Mouse (Mus musculus): Measurements from ENCODE around the gene Tmem140. TPM values are rescaled to one million over a fixed set of nuclear protein-coding genes. Genes with fewer than 3 reads are reported as not detected.

The Tmem140 gene
- polyA plus RNA-seq, 1 experiment from 2014 or later: 1.6 TPM

- no peaks in the 10 kb centered on the region for H3K27me3 ChIP-seq (ENCODE audit: control insufficient read depth, insufficient read depth, low read length)
- H3K4me3 ChIP-seq (ENCODE audit: low read depth, low read length): no peak overlapping the region
- WGBS: 68% methylated on average over 8 of the region's 8 CpGs
- H3K4me2 ChIP-seq (ENCODE audit: low read depth, severe bottlenecking): no peak overlapping the region
- DNase-seq (ENCODE audit: low spot score): no peak
- no peaks in the 10 kb centered on the region for H3K36me3 ChIP-seq (ENCODE audit: control insufficient read depth, insufficient read depth, low read length)
- H3K9me3 ChIP-seq (ENCODE audit: control insufficient read depth, low read length): no peaks in the 10 kb centered on the region
- no peaks in the 10 kb centered on the region; the same call in 1 of the 2 replicates for H3K4me1 ChIP-seq (ENCODE audit: control insufficient read depth, insufficient read depth, low read length)
- no peak overlapping the region for H3K9ac ChIP-seq (ENCODE audit: low read length)
- no peak for ATAC-seq (ENCODE audit: insufficient number of reproducible peaks, low FRiP score, low TSS enrichment, low read depth)
- no peak overlapping the region for H3K27ac ChIP-seq (replicated peaks; ENCODE audit: low read depth, low read length)
Measured at GRCm38 (mm10) chr6:34866786-34867185, 3.8 kb downstream of the Tmem140 start.

DNA sequence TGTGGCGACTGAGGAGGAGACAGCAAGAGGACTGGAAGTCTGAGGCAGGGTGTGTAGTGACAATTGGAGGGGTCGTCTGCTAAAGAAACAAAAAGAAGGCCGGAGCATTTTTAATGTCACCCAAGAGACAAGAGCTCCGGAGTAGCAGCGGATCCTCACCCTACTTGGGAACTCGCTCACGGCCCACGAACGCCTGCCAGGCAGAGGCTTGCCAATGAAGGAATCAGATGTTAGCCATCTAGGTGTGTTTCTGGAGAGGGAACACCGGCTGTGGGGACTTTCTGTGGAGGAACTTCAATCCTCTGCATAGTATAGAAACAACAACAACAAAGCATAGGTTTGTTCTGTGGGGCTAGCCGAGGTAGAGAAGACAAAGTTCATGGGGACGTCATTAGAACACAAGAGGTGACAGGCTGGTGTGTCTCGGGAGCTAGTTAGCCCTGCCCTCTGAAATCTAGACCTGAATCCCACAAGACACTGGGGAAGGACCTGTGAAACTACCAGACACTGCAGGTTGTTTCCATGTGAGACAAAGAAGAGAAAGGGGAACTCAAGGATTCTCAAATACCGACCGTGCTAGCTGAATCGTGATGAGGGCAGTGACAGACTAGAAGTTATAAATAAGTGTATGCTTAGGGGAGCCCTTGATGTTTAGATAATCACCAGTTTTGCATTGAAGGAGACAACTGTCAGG lies 4.5 kb downstream of the Tmem140 start:
- no peak overlapping the region for H3K27ac ChIP-seq (replicated peaks; ENCODE audit: low read depth, low read length)
- H3K4me3 ChIP-seq (ENCODE audit: low read depth, low read length): no peak overlapping the region
- no peak overlapping the region for H3K9ac ChIP-seq (ENCODE audit: low read length)
- H3K4me2 ChIP-seq (ENCODE audit: low read depth, severe bottlenecking): no peak overlapping the region
- H3K4me1 ChIP-seq (ENCODE audit: control insufficient read depth, insufficient read depth, low read length): no peaks in the 10 kb centered on the region; the same call in 1 of the 2 replicates
- ATAC-seq (ENCODE audit: insufficient number of reproducible peaks, low FRiP score, low TSS enrichment, low read depth) (no peak), DNase-seq (ENCODE audit: low spot score) (peak; percentile 17)
- H3K36me3 ChIP-seq (ENCODE audit: control insufficient read depth, insufficient read depth, low read length): no peaks in the 10 kb centered on the region
- WGBS: 89% methylated on average over 16 of the region's 16 CpGs
- no peaks in the 10 kb centered on the region for H3K9me3 ChIP-seq (ENCODE audit: control insufficient read depth, low read length)
- H3K27me3 ChIP-seq (ENCODE audit: control insufficient read depth, insufficient read depth, low read length): no peaks in the 10 kb centered on the region

GRCm38 (mm10) chr6:34867995-34868350 lies 5.0 kb downstream of the Tmem140 start:
- H3K9me3 ChIP-seq (ENCODE audit: control insufficient read depth, low read length): no peaks in the 10 kb centered on the region
- H3K9ac ChIP-seq (ENCODE audit: low read length): no peak overlapping the region
- H3K4me2 ChIP-seq (ENCODE audit: low read depth, severe bottlenecking): no peak overlapping the region
- H3K27ac ChIP-seq (replicated peaks; ENCODE audit: low read depth, low read length): no peak overlapping the region
- WGBS: 79% methylated on average over 10 of the region's 10 CpGs
- no peaks in the 10 kb centered on the region for H3K36me3 ChIP-seq (ENCODE audit: control insufficient read depth, insufficient read depth, low read length)
- DNase-seq (ENCODE audit: low spot score) (no peak), ATAC-seq (ENCODE audit: insufficient number of reproducible peaks, low FRiP score, low TSS enrichment, low read depth) (no peak)
- H3K4me1 ChIP-seq (ENCODE audit: control insufficient read depth, insufficient read depth, low read length): no peaks in the 10 kb centered on the region; the same call in 1 of the 2 replicates
- H3K27me3 ChIP-seq (ENCODE audit: control insufficient read depth, insufficient read depth, low read length): no peaks in the 10 kb centered on the region
- no peak overlapping the region for H3K4me3 ChIP-seq (ENCODE audit: low read depth, low read length)

DNA sequence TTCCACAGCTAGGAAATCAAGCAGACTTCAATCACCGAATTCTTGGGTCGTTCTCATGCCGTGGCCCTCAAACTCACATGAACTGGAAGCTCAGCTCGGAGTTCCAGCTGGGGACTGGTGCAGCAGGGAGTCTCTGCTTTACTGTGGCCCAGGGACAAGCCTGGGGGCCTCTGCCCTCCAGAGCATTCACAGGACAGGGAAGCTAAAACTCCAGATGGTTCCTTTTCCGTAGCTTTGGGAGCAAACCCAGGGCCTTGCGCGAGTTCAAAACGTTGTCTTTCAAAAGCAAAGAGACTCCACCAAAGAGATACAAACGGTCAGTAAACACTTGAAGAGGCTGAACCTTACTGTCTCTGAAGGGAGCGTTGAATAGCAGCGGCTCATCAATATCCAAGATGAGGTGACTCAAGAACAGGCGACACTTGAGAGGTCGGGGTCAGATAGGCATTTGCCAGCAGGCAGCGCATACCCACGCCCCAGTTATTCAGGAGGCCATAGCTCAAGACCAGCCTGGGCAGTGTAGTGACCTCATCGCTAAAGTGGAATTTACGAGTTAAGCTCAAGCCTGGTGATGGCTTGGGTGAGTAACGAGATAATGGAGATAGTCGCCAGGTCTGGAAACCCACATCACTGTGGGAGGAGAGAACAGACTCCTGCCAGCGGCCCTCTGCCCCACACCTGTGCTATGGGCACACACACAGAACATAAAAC lies 5.7 kb downstream of the Tmem140 start:
- H3K27ac ChIP-seq (replicated peaks; ENCODE audit: low read depth, low read length): no peak overlapping the region
- H3K27me3 ChIP-seq (ENCODE audit: control insufficient read depth, insufficient read depth, low read length): no peaks in the 10 kb centered on the region
- H3K9me3 ChIP-seq (ENCODE audit: control insufficient read depth, low read length): no peaks in the 10 kb centered on the region
- WGBS: 77% methylated on average over 20 of the region's 20 CpGs
- DNase-seq (ENCODE audit: low spot score) (no peak), ATAC-seq (ENCODE audit: insufficient number of reproducible peaks, low FRiP score, low TSS enrichment, low read depth) (no peak)
- H3K4me3 ChIP-seq (ENCODE audit: low read depth, low read length): no peak overlapping the region
- H3K9ac ChIP-seq (ENCODE audit: low read length): no peak overlapping the region
- no peak overlapping the region for H3K4me2 ChIP-seq (ENCODE audit: low read depth, severe bottlenecking)
- no peaks in the 10 kb centered on the region; the same call in 1 of the 2 replicates for H3K36me3 ChIP-seq (ENCODE audit: control insufficient read depth, insufficient read depth, low read length)
- H3K4me1 ChIP-seq (ENCODE audit: control insufficient read depth, insufficient read depth, low read length): no peaks in the 10 kb centered on the region

- H3K4me2 ChIP-seq (ENCODE audit: low read depth, severe bottlenecking): no peak overlapping the region
- H3K9me3 ChIP-seq (ENCODE audit: control insufficient read depth, low read length): no peaks in the 10 kb centered on the region
- no peaks in the 10 kb centered on the region for H3K27me3 ChIP-seq (ENCODE audit: control insufficient read depth, insufficient read depth, low read length)
- DNase-seq (ENCODE audit: low spot score) (no peak), ATAC-seq (ENCODE audit: insufficient number of reproducible peaks, low FRiP score, low TSS enrichment, low read depth) (no peak)
- 78% methylated on average over 13 of the region's 13 CpGs for WGBS
- no peaks in the 10 kb centered on the region; the same call in 1 of the 2 replicates for H3K36me3 ChIP-seq (ENCODE audit: control insufficient read depth, insufficient read depth, low read length)
- no peak overlapping the region for H3K4me3 ChIP-seq (ENCODE audit: low read depth, low read length)
- H3K9ac ChIP-seq (ENCODE audit: low read length): no peak overlapping the region
- H3K4me1 ChIP-seq (ENCODE audit: control insufficient read depth, insufficient read depth, low read length): no peaks in the 10 kb centered on the region
- no peak overlapping the region for H3K27ac ChIP-seq (replicated peaks; ENCODE audit: low read depth, low read length)
Measured at GRCm38 (mm10) chr6:34869225-34869915, 6.4 kb downstream of the Tmem140 start.

GRCm38 (mm10) chr6:34870136-34870535 lies 7.2 kb downstream of the Tmem140 start:
- no peak for DNase-seq (ENCODE audit: low spot score)
- Histone ChIP-seq H3K9me3 (ENCODE audit: control insufficient read depth, low read length) (no peaks in the 10 kb centered on the region), H3K4me2 (ENCODE audit: low read depth, severe bottlenecking) (no peak overlapping the region), H3K9ac (ENCODE audit: low read length) (no peak overlapping the region), H3K27ac (replicated peaks; ENCODE audit: low read depth, low read length) (no peak overlapping the region), H3K4me1 (ENCODE audit: control insufficient read depth, insufficient read depth, low read length) (no peaks in the 10 kb centered on the region), H3K4me3 (ENCODE audit: low read depth, low read length) (no peak overlapping the region), H3K36me3 (ENCODE audit: control insufficient read depth, insufficient read depth, low read length) (no peaks in the 10 kb centered on the region; the same call in 1 of the 2 replicates), H3K27me3 (ENCODE audit: control insufficient read depth, insufficient read depth, low read length) (no peaks in the 10 kb centered on the region)
- no peak for ATAC-seq (ENCODE audit: insufficient number of reproducible peaks, low FRiP score, low TSS enrichment, low read depth)
- WGBS: 85% methylated on average over 5 of the region's 5 CpGs

GRCm38 (mm10) chr6:34870724-34871123 lies 7.8 kb downstream of the Tmem140 start:
- Histone ChIP-seq H3K9me3 (ENCODE audit: control insufficient read depth, low read length) (no peaks in the 10 kb centered on the region), H3K4me2 (ENCODE audit: low read depth, severe bottlenecking) (no peak overlapping the region), H3K27me3 (ENCODE audit: control insufficient read depth, insufficient read depth, low read length) (no peaks in the 10 kb centered on the region), H3K4me1 (ENCODE audit: control insufficient read depth, insufficient read depth, low read length) (no peaks in the 10 kb centered on the region), H3K4me3 (ENCODE audit: low read depth, low read length) (no peak overlapping the region), H3K36me3 (ENCODE audit: control insufficient read depth, insufficient read depth, low read length) (no peaks in the 10 kb centered on the region; the same call in 1 of the 2 replicates), H3K9ac (ENCODE audit: low read length) (no peak overlapping the region), H3K27ac (replicated peaks; ENCODE audit: low read depth, low read length) (no peak overlapping the region)
- no peak for ATAC-seq (ENCODE audit: insufficient number of reproducible peaks, low FRiP score, low TSS enrichment, low read depth)
- 89% methylated on average over 5 of the region's 5 CpGs for WGBS
- no peak for DNase-seq (ENCODE audit: low spot score)

DNA sequence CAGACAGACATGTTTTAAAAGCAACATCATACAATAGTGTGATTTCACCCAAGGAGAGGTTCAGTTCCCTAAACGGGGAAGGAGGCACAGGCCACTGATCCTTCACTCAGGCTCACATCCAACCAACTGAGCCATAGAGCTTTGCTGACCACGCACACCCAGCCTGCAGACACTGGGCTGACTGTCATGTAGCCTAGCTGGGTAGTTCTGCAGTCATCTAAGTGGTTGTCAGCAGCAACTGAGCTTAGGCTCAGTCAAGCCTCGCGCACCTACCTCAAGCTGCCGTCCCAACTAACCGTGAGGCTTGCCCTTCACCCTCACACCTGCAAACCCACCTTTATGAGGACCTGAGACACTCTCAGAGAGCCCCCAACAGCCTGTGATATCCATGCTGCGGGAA lies 9.0 kb downstream of the Tmem140 start:
- no peak for DNase-seq (ENCODE audit: low spot score)

More for the DNA sequence above, 9.0 kb downstream of the Tmem140 start:
- H3K4me3 ChIP-seq (ENCODE audit: low read depth, low read length): no peak overlapping the region
- ATAC-seq (ENCODE audit: insufficient number of reproducible peaks, low FRiP score, low TSS enrichment, low read depth): no peak
- no peak overlapping the region for H3K27ac ChIP-seq (replicated peaks; ENCODE audit: low read depth, low read length)
- H3K4me2 ChIP-seq (ENCODE audit: low read depth, severe bottlenecking): no peak overlapping the region
- no peak overlapping the region for H3K9ac ChIP-seq (ENCODE audit: low read length)
- H3K27me3 ChIP-seq (ENCODE audit: control insufficient read depth, insufficient read depth, low read length): no peaks in the 10 kb centered on the region
- no peaks in the 10 kb centered on the region; the same call in 1 of the 2 replicates for H3K36me3 ChIP-seq (ENCODE audit: control insufficient read depth, insufficient read depth, low read length)
- peaks cover 4% of the 10 kb centered on the region for H3K4me1 ChIP-seq (ENCODE audit: control insufficient read depth, insufficient read depth, low read length)
- H3K9me3 ChIP-seq (ENCODE audit: control insufficient read depth, low read length): no peaks in the 10 kb centered on the region
- WGBS: 93% methylated on average over 7 of the region's 7 CpGs

Data from limb, embryonic 11.5 days (tissue).